Mouse (Mus musculus) forebrain, embryonic 13.5 days (tissue): ENCODE results near the gene Paqr7. TPM values are rescaled to one million over a fixed set of nuclear protein-coding genes. Genes with fewer than 3 reads are reported as not detected.

Experiments used
- ATAC-seq: fragments of 200-750 bp; cut with Nextera tagmentation; 2 replicates; pipeline ENCODE4 v1.8.0; 2017
- H3K27ac ChIP-seq: fragments of 300-500 bp; sonication (generic); 2 replicates; pipeline ENCODE4 v1.5.1; 2015; ENCODE audit warnings: inconsistent platforms, mild to moderate bottlenecking, moderate library complexity
- H3K27me3 ChIP-seq: fragments of 300-500 bp; sonication (generic); 2 replicates; pipeline ENCODE4 v1.6.1; 2015; ENCODE audit warnings: mild to moderate bottlenecking, inconsistent platforms
- H3K36me3 ChIP-seq: fragments of 300-500 bp; sonication (generic); 2 replicates; pipeline ENCODE4 v1.6.1; 2015; ENCODE audit warnings: mild to moderate bottlenecking, inconsistent platforms; ENCODE audit not compliant: poor library complexity, severe bottlenecking
- H3K4me1 ChIP-seq: fragments of 300-500 bp; sonication (generic); 2 replicates; pipeline ENCODE4 v1.6.1; 2015; ENCODE audit warnings: inconsistent platforms
- H3K4me2 ChIP-seq: fragments of 300-500 bp; sonication (generic); 2 replicates; pipeline ENCODE4 v1.6.1; 2015; ENCODE audit warnings: inconsistent platforms, mild to moderate bottlenecking, moderate library complexity
- H3K4me3 ChIP-seq: fragments of 300-500 bp; sonication (generic); 2 replicates; pipeline ENCODE4 v1.5.1; 2015; ENCODE audit warnings: mild to moderate bottlenecking, inconsistent platforms
- H3K9ac ChIP-seq: fragments of 300-500 bp; sonication (generic); 2 replicates; pipeline ENCODE4 v1.6.1; 2015; ENCODE audit warnings: mild to moderate bottlenecking, inconsistent platforms
- H3K9me3 ChIP-seq: fragments of 300-500 bp; sonication (generic); replicated peaks from 2 replicates; pipeline ENCODE4 v1.6.1; 2016; ENCODE audit warnings: inconsistent platforms
- WGBS: fragments of 180-500 bp; shearing (Covaris S2); methylation state at CpG from one replicate; pipeline ENCODE4 v1.1.7; 2015; 5-methylcytosine and 5-hydroxymethylcytosine counted together
- polyA plus RNA-seq: library from polyadenylated mRNA; unstranded; fragments of >200 nt; fragmentation: Nextera tagmentation; extraction: Ambion mirVana; gene quantifications from 2 replicates; pipeline ENCODE4 v1.2.1, GENCODE M21; 2015

Paqr7 gene
- polyA plus RNA-seq, 1 experiment from 2014 or later, result 5.5 TPM

GRCm38 (mm10) chr4:134465789-134466188 is 30.7 kb upstream of the Paqr7 start:
- no peak for ATAC-seq
- Histone ChIP-seq H3K9ac (peak overlapping the region; percentile 50), H3K4me2 (peak overlapping the region; percentile 92), H3K9me3 (no peaks in the 10 kb centered on the region), H3K27me3 (no peaks in the 10 kb centered on the region), H3K27ac (peak overlapping the region; percentile 99), H3K4me3 (peak overlapping the region; percentile 1; the same call in 1 of the 2 replicates), H3K36me3 (peaks cover 2% of the 10 kb centered on the region), H3K4me1 (peaks cover 21% of the 10 kb centered on the region)
- WGBS, result 32% methylated on average over 12 of the region's 12 CpGs

GRCm38 (mm10) chr4:134466381-134467262 is 29.9 kb upstream of the Paqr7 start:
- Histone ChIP-seq H3K9ac (peak overlapping the region; percentile 98), H3K27me3 (no peaks in the 10 kb centered on the region), H3K36me3 (peaks cover 9% of the 10 kb centered on the region), H3K4me1 (peaks cover 29% of the 10 kb centered on the region), H3K9me3 (no peaks in the 10 kb centered on the region), H3K27ac (peak overlapping the region; percentile 99), H3K4me3 (peak overlapping the region; percentile 96), H3K4me2 (peak overlapping the region; percentile 92)
- ATAC-seq, result no peak
- 59% methylated on average over 11 of the region's 11 CpGs for WGBS

GRCm38 (mm10) chr4:134467435-134468214 is 28.9 kb upstream of the Paqr7 start:
- Histone ChIP-seq H3K36me3 (peaks cover 18% of the 10 kb centered on the region), H3K27me3 (no peaks in the 10 kb centered on the region), H3K9ac (peak overlapping the region; percentile 98), H3K4me1 (peaks cover 39% of the 10 kb centered on the region), H3K4me3 (peak overlapping the region; percentile 96), H3K4me2 (peak overlapping the region; percentile 92), H3K27ac (peak overlapping the region; percentile 99), H3K9me3 (no peaks in the 10 kb centered on the region)
- ATAC-seq, result peak; percentile 34
- 1% methylated on average over 31 of the region's 31 CpGs for WGBS

GRCm38 (mm10) chr4:134468215-134468575 is 28.3 kb upstream of the Paqr7 start, which contains the start of gene Stmn1:
Gene Stmn1, plus strand, starts transcription at chr4:134468320.
- Histone ChIP-seq H3K9ac (peak within 1 kb of the TSS; percentile 98), H3K36me3 (peaks cover 24% of the 10 kb centered on the region), H3K4me2 (peak within 1 kb of the TSS; percentile 92), H3K4me1 (peaks cover 44% of the 10 kb centered on the region), H3K9me3 (no peaks in the 10 kb centered on the region), H3K27ac (peak within 1 kb of the TSS; percentile 99), H3K4me3 (peak within 1 kb of the TSS; percentile 96), H3K27me3 (no peaks in the 10 kb centered on the region)
- under 1% methylated on average over 31 of the region's 31 CpGs for WGBS
- ATAC-seq, result peak; percentile 96

- peak; percentile 85 for ATAC-seq
- Histone ChIP-seq H3K27me3 (no peaks in the 10 kb centered on the region), H3K36me3 (peaks cover 26% of the 10 kb centered on the region), H3K9ac (peak overlapping the region; percentile 98), H3K9me3 (no peaks in the 10 kb centered on the region), H3K4me3 (peak overlapping the region; percentile 96), H3K27ac (peak overlapping the region; percentile 99), H3K4me1 (peaks cover 46% of the 10 kb centered on the region), H3K4me2 (peak overlapping the region; percentile 92)
- under 1% methylated on average over 44 of the region's 68 CpGs for WGBS
These were observed 27.8 kb upstream of the Paqr7 start for GRCm38 (mm10) chr4:134468578-134469266.

GRCm38 (mm10) chr4:134469341-134469796 is 27.1 kb upstream of the Paqr7 start:
- H3K4me1 ChIP-seq, result peaks cover 52% of the 10 kb centered on the region
- peak overlapping the region; percentile 99 for H3K27ac ChIP-seq
- ATAC-seq, result peak; percentile 22
- H3K27me3 ChIP-seq, result no peaks in the 10 kb centered on the region
- 4% methylated on average over 6 of the region's 6 CpGs for WGBS
- peak overlapping the region; percentile 98 for H3K9ac ChIP-seq
- peak overlapping the region; percentile 96 for H3K4me3 ChIP-seq
- peak overlapping the region; percentile 92 for H3K4me2 ChIP-seq
- peaks cover 33% of the 10 kb centered on the region for H3K36me3 ChIP-seq
- no peaks in the 10 kb centered on the region for H3K9me3 ChIP-seq

- Histone ChIP-seq H3K4me3 (peak overlapping the region; percentile 96), H3K4me2 (peak overlapping the region; percentile 92), H3K9ac (peak overlapping the region; percentile 98), H3K9me3 (no peaks in the 10 kb centered on the region), H3K36me3 (peaks cover 39% of the 10 kb centered on the region), H3K27ac (peak overlapping the region; percentile 99), H3K4me1 (peaks cover 58% of the 10 kb centered on the region), H3K27me3 (no peaks in the 10 kb centered on the region)
- 26% methylated on average over 3 of the region's 3 CpGs for WGBS
- no peak for ATAC-seq
These were observed 26.5 kb upstream of the Paqr7 start for GRCm38 (mm10) chr4:134469985-134470384.

GRCm38 (mm10) chr4:134471469-134471868 is 25.0 kb upstream of the Paqr7 start:
- Histone ChIP-seq H3K27me3 (no peaks in the 10 kb centered on the region), H3K4me2 (peak overlapping the region; percentile 92), H3K9ac (no peak overlapping the region), H3K9me3 (no peaks in the 10 kb centered on the region), H3K4me3 (peak overlapping the region; percentile 96), H3K27ac (no peak overlapping the region), H3K4me1 (peaks cover 52% of the 10 kb centered on the region), H3K36me3 (peaks cover 54% of the 10 kb centered on the region)
- ATAC-seq, result no peak

GRCm38 (mm10) chr4:134473764-134474163 is 22.7 kb upstream of the Paqr7 start:
- H3K27me3 ChIP-seq, result no peaks in the 10 kb centered on the region
- WGBS, result 47% methylated on average over 4 of the region's 4 CpGs
- 0 out of 2 replicates have a peak overlapping the region, but pooled peaks have one; percentile 1 for H3K4me3 ChIP-seq
- peaks cover 62% of the 10 kb centered on the region for H3K36me3 ChIP-seq
- no peaks in the 10 kb centered on the region for H3K9me3 ChIP-seq
- peaks cover 44% of the 10 kb centered on the region for H3K4me1 ChIP-seq
- H3K4me2 ChIP-seq, result 0 out of 2 replicates have a peak overlapping the region, but pooled peaks have one; percentile 16
- peak overlapping the region; percentile 64 for H3K27ac ChIP-seq
- no peak for ATAC-seq
- peak overlapping the region; percentile 30; the same call in 1 of the 2 replicates for H3K9ac ChIP-seq

GRCm38 (mm10) chr4:134474240-134474639 is 22.3 kb upstream of the Paqr7 start:
- Histone ChIP-seq H3K4me3 (0 out of 2 replicates have a peak overlapping the region, but pooled peaks have one; percentile 1), H3K27me3 (no peaks in the 10 kb centered on the region)
- whole genome bisulfite sequencing, result 47% methylated on average over 8 of the region's 8 CpGs

GRCm38 (mm10) chr4:134476899-134477298 is 19.6 kb upstream of the Paqr7 start:
- Histone ChIP-seq H3K9ac (no peak overlapping the region), H3K36me3 (peaks cover 51% of the 10 kb centered on the region), H3K27me3 (no peaks in the 10 kb centered on the region), H3K27ac (peak overlapping the region; percentile 64), H3K9me3 (no peaks in the 10 kb centered on the region), H3K4me2 (no peak overlapping the region), H3K4me1 (peaks cover 32% of the 10 kb centered on the region), H3K4me3 (no peak overlapping the region)
- WGBS, result 95% methylated on average over 8 of the region's 8 CpGs
- ATAC-seq, result no peak

More at GRCm38 (mm10) chr4:134474240-134474639, 22.3 kb upstream of the Paqr7 start:
- Histone ChIP-seq H3K4me2 (peak overlapping the region; percentile 16), H3K9me3 (no peaks in the 10 kb centered on the region), H3K9ac (peak overlapping the region; percentile 30; the same call in 1 of the 2 replicates), H3K36me3 (peaks cover 62% of the 10 kb centered on the region), H3K4me1 (peaks cover 44% of the 10 kb centered on the region), H3K27ac (peak overlapping the region; percentile 64)
- no peak for ATAC-seq
